Mouse (Mus musculus) liver, adult 2 months (tissue): ENCODE measurements around the gene Tmod4. TPM values are rescaled to one million over a fixed set of nuclear protein-coding genes. Genes with fewer than 3 reads are reported as not detected.
"Not testable (repeated sequence)": the region's sequence is repeated elsewhere in the genome, so short reads cannot be mapped to it uniquely, and the experiment has no call there.

Source experiments
- DNase-seq: peaks from one replicate; pipeline ENCODE4 v3.0.0-alpha.2; 2011; ENCODE audit warnings: low read depth, low spot score; ENCODE audit errors: extremely low read depth
- H3K27ac ChIP-seq: fragments of 200-500 bp; replicated peaks from 2 replicates; pipeline ENCODE4 v1.5.1; 2012; ENCODE audit warnings: low read depth, mild to moderate bottlenecking, control low read depth, inconsistent platforms, low read length; ENCODE audit not compliant: insufficient read depth
- H3K27me3 ChIP-seq: fragments of 200-500 bp; 2 replicates; pipeline ENCODE4 v1.6.1; 2012; ENCODE audit warnings: mild to moderate bottlenecking, moderate library complexity, low read length, inconsistent platforms; ENCODE audit not compliant: control insufficient read depth, insufficient read depth
- H3K36me3 ChIP-seq: fragments of 200-500 bp; 2 replicates; pipeline ENCODE4 v1.6.1; 2012; ENCODE audit warnings: low read length, inconsistent platforms; ENCODE audit not compliant: control insufficient read depth, insufficient read depth
- H3K4me1 ChIP-seq: fragments of 200-500 bp; 2 replicates; pipeline ENCODE4 v1.6.1; 2011; ENCODE audit warnings: low read length; ENCODE audit not compliant: control insufficient read depth, insufficient read depth
- H3K4me3 ChIP-seq: fragments of 200-500 bp; 2 replicates; pipeline ENCODE4 v1.5.1; 2011; ENCODE audit warnings: low read depth, mild to moderate bottlenecking, control low read depth, low read length, moderate library complexity; ENCODE audit not compliant: insufficient read depth
- H3K79me2 ChIP-seq: fragments of 200-500 bp; 2 replicates; pipeline ENCODE4 v1.6.1; 2012; ENCODE audit warnings: inconsistent platforms, mild to moderate bottlenecking, low read length, moderate library complexity; ENCODE audit not compliant: control insufficient read depth, insufficient read depth
- H3K9ac ChIP-seq: fragments of 200-500 bp; 2 replicates; pipeline ENCODE4 v1.6.1; 2012; ENCODE audit warnings: low read depth, mild to moderate bottlenecking, control low read depth, inconsistent platforms, low read length
- CTCF ChIP-seq: fragments of 200-500 bp; IDR thresholded peaks from 2 replicates; pipeline ENCODE4 v1.5.1; 2011; ENCODE audit warnings: low read depth, low read length, control low read depth
- POLR2A ChIP-seq: fragments of 200-500 bp; IDR thresholded peaks from 2 replicates; pipeline ENCODE4 v1.6.1; 2011; ENCODE audit warnings: low read length, control low read depth; ENCODE audit not compliant: insufficient read depth; ENCODE audit errors: extremely low read depth
- WGBS: fragments of 180-500 bp; shearing (Covaris S2); methylation state at CpG from one replicate; pipeline ENCODE4 v1.1.7; 2018; 5-methylcytosine and 5-hydroxymethylcytosine counted together
- polyA plus RNA-seq: library from polyadenylated mRNA; depleted of rRNA; stranded (reverse); fragments of >200 nt; gene quantifications from 2 replicates; pipeline ENCODE4 v1.2.3, GENCODE M21; 2012
- total RNA-seq: library from RNA; depleted of rRNA; stranded (reverse); fragments of >200 nt; gene quantifications from 2 replicates; pipeline ENCODE4 v1.2.3, GENCODE M21; 2014

Gene Tmod4
- total and polyA plus RNA-seq, 2 experiments: 0.65 TPM; not detected in 1

DNA sequence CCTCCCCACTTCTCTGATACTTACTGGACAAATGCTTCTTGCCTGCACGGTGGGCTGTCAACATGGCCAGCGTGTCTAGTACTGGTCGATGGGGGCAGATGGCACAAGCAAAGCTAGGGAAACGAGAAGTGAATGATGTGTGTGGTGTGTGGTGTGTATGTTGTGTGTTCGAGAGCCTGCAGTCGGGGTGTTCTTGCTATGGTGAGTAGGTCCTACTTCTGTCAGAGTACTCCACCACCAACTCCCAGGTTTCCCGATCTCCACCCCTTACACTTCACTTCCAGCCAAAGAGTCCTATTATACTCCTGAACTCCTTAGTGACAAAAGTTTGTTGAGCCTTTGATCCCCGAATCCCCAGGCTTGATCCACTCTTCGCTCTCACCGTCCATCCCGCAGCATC is 8.9 kb downstream of the Tmod4 start:
- no peak for TF ChIP-seq CTCF
- TF ChIP-seq POLR2A: no peak
- Histone ChIP-seq H3K27me3 (no peaks in the 10 kb centered on the region), H3K4me1 (peaks cover 10% of the 10 kb centered on the region; the same call in 1 of the 2 replicates), H3K27ac (no peak overlapping the region), H3K4me3 (peak overlapping the region; percentile 78), H3K79me2 (no peaks in the 10 kb centered on the region; the same call in 1 of the 2 replicates), H3K9ac (peak overlapping the region; percentile 85), H3K36me3 (peaks cover 1% of the 10 kb centered on the region; the same call in 1 of the 2 replicates)
- WGBS: 54% methylated on average over 11 of the region's 11 CpGs
- no peak for DNase-seq

DNA sequence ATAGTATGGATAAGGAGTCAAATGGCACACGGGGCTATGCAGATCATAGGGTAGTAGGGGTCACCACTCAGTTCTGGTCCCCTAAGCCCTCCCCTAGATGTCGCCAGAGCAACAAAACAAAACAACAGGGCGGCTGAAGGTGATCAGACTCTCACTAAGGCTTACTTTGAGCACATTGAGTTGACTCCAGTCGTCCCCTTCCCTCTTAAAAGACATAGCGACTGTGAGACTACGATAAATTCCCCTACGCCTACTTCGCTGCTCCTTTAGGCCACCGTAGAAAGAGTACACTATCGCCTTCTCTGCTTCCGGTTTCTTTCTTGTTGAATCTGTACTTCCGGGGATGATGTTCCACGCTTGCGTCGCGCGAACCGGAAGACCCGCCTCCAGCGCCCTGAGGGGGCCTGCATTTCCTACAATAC is 9.4 kb downstream of the Tmod4 start, which contains the start of the genes Scnm1 and Lysmd1:
Gene Scnm1, minus strand, starts transcription at position 332 of the 422 bp plus-strand sequence.
Gene Lysmd1, plus strand, starts transcription at position 409 of the 422 bp plus-strand sequence.
- under 1% methylated on average over 20 of the region's 20 CpGs for WGBS
- Histone ChIP-seq H3K4me3 (peak within 1 kb of the TSS; percentile 78), H3K9ac (peak within 1 kb of the TSS; percentile 85), H3K36me3 (peaks cover 1% of the 10 kb centered on the region; the same call in 1 of the 2 replicates), H3K27ac (peak within 1 kb of the TSS; percentile 80), H3K79me2 (no peaks in the 10 kb centered on the region; the same call in 1 of the 2 replicates), H3K4me1 (peaks cover 10% of the 10 kb centered on the region; the same call in 1 of the 2 replicates), H3K27me3 (no peaks in the 10 kb centered on the region)
- no peak; the same call in 1 of the 2 replicates for TF ChIP-seq CTCF
- no peak for TF ChIP-seq POLR2A
- DNase-seq: peak; percentile 95

DNA sequence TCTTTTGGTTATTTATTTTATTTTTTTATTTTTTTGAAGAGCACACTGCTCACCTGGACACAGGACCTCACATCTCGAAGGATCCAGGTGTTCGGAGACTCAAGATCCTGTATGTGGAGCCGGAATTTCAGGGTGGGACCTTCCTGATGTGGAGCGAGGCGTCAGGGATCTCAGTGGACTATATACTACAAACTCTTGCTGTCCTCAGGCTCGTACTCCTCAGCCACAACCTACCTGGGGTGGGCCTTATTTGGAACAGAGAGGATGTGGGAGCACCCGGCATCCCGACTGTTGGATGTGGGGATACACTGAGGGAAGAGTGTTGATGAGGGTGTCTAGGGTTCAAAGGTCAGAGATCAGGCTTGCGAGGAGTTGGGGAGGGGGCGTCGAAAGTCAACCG is 9.9 kb downstream of the Tmod4 start:
- H3K27me3 ChIP-seq, H3K4me3 ChIP-seq, H3K36me3 ChIP-seq, H3K9ac ChIP-seq, H3K79me2 ChIP-seq, DNase-seq, H3K27ac ChIP-seq: not testable (repeated sequence)
- WGBS: no CpG with 5 or more reads among the region's 12 CpGs
- peaks cover 10% of the 10 kb centered on the region; the same call in 1 of the 2 replicates for H3K4me1 ChIP-seq

DNA sequence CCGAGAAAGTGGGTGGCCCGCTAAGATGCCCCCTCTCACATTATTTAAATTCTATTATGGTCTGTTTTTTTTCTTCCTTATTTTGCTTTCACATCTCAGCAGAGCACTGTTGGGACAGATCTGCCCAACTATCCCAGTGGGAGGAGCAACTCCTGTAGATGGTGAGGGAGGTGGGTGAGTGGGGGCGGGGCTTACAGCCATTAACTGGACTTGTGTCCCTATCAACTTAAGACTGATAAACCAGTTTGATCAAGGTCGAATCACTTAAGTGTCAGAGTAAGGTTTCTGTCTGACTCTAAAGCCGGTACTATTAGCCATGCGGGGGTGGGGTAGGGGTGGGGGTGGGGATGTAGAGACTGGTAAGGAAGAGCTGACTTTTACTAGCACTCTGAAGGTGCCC is 10.7 kb downstream of the Tmod4 start:
- H3K9ac ChIP-seq: peak overlapping the region; percentile 62
- H3K79me2 ChIP-seq: no peaks in the 10 kb centered on the region; the same call in 1 of the 2 replicates
- peak; percentile 72 for DNase-seq
- TF ChIP-seq CTCF (no peak), POLR2A (no peak)
- H3K36me3 ChIP-seq: peaks cover 1% of the 10 kb centered on the region; the same call in 1 of the 2 replicates
- H3K27ac ChIP-seq: peak overlapping the region; percentile 33; the same call in 1 of the 2 replicates
- no peaks in the 10 kb centered on the region for H3K27me3 ChIP-seq
- 9% methylated on average over 6 of the region's 6 CpGs for WGBS
- H3K4me1 ChIP-seq: peaks cover 10% of the 10 kb centered on the region; the same call in 1 of the 2 replicates
- H3K4me3 ChIP-seq: peak overlapping the region; percentile 23

DNA sequence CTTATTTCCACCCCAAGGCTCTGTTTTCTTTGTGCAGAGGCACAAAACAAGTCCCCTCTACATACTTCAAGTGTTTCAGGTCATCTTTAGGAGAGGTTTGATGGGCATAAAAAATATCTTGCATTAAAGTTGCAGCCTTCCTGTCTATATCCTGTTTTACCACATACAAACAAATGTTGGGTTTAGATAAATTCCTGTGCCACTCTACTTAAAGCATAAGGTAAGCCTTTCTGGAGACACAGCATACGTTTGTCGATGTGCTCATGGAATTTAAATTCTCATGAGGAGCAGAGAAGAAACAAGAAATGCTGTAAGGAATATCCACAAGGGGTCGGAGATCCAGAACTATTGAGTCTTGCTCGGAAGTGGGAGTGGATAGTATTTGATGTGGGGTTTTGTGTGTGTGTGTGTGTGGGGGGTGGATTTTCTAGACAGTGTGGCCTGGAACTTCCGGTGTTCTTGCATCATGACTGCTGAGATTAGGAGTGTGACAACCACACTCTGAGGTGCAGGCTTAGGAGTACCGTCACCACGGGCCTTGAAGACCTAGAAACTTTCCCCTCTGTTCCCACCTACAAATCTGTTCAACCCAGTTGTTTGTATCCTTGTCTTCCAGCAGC is 11.3 kb downstream of the Tmod4 start:
- 56% methylated on average over 7 of the region's 7 CpGs for WGBS
- Histone ChIP-seq H3K36me3 (peaks cover 1% of the 10 kb centered on the region; the same call in 1 of the 2 replicates), H3K27ac (peak overlapping the region; percentile 27; the same call in 1 of the 2 replicates), H3K27me3 (no peaks in the 10 kb centered on the region), H3K4me1 (peaks cover 14% of the 10 kb centered on the region; the same call in 1 of the 2 replicates), H3K79me2 (no peaks in the 10 kb centered on the region; the same call in 1 of the 2 replicates), H3K4me3 (peak overlapping the region; percentile 23; the same call in 1 of the 2 replicates), H3K9ac (no peak overlapping the region)
- peak; percentile 32 for DNase-seq
- TF ChIP-seq CTCF: no peak
- no peak for TF ChIP-seq POLR2A

DNA sequence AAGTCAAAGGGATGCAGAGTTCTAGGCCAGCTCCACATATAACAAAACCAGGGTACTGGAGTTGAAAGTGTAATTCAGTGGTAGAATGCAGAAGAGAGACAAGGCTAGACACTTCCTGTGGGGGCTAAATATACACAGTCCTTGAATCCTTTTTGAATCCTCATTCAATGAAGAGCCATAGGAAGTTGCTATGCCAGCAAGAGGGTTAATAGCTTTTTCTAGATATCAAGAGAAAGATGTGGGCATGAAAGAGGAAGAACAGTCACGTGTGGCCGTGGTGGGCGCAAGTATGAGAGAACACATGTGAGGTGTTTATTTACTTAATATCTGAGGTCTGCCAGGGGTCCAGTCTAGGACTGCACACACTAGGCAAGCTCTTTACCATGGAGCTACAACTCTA is 12.1 kb downstream of the Tmod4 start:
- Histone ChIP-seq H3K27ac (no peak overlapping the region), H3K79me2 (no peaks in the 10 kb centered on the region; the same call in 1 of the 2 replicates), H3K27me3 (no peaks in the 10 kb centered on the region), H3K4me1 (peaks cover 14% of the 10 kb centered on the region; the same call in 1 of the 2 replicates), H3K36me3 (peaks cover 1% of the 10 kb centered on the region; the same call in 1 of the 2 replicates), H3K4me3 (no peak overlapping the region), H3K9ac (no peak overlapping the region)
- no peak for TF ChIP-seq CTCF
- no peak for TF ChIP-seq POLR2A
- 93% methylated on average over 3 of the region's 3 CpGs for WGBS
- no peak for DNase-seq
